Mouse (Mus musculus) frontal cortex, adult (tissue): ENCODE measurements around the gene Arpp21.
A peak's percentile ranks its signal among the peaks of the same experiment; 100 is the strongest.
"Not testable (repeated sequence)": the region's sequence is repeated elsewhere in the genome, so short reads cannot be mapped to it uniquely, and the experiment has no call there.

ENCODE experiments used
- ATAC-seq: cut with Nextera tagmentation; 2 replicates; pipeline ENCODE4 v1.9.2; 2017; ENCODE audit warnings: mild to moderate bottlenecking, moderate library complexity, mixed read lengths; ENCODE audit not compliant: low TSS enrichment

Arpp21 gene

GRCm38 (mm10) chr9:112102155-112102851 is 133.4 kb downstream of the Arpp21 start:
- ATAC-seq: peak; percentile 71

DNA sequence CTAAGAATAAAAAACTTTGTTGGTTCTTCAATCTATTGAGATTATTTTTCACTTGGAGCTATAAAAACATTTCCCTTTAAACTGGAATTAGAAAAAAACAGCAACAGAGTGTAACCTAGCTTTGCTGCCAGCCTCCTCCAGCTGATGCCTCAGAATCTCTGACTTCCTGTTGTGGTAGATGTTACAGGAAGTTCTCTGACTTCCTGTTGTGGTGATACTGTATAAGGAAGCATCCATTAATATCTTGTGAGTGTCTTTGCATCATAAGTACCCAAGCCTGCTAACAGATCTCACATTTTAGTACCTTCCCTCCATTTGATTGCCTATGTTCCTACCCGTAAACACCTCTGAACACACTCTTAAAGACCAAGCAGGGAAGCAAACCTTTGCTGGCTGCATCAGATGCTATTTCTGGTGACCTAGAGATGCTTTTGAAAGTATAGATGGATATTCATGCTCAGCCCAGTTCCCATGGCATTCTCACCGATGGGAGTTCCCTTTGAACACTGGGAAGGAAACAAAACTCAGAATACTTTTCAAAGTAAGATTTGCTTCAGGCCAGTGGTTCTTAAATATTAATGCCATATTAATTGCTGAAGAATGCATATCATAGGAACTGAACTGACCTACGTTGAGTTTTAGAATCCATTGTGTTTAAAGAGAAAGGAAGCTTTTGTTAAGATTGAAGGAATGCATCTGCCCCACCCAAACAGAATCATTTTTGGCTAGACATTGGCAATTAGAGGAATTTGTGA is 134.7 kb downstream of the Arpp21 start:
- no peak for ATAC-seq

DNA sequence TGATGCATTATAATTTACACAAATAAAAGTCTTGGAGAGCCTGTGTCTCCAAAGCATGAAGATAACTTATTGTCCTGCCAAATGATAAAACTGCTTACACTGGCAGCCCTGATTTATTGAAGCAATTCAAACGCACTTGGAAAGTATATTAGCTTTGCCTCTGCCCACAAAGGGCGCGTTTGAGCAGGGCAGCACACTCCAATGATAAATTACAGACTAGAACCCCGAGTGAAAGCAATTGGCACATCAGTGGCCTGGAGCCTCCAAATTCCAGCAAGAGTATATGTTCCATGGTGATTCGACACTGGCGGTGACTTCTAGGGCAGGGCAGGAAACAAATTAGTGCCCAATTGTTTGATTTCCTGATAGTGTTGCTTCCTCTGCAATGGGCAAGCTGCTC is 137.5 kb downstream of the Arpp21 start:
- no peak for ATAC-seq

DNA sequence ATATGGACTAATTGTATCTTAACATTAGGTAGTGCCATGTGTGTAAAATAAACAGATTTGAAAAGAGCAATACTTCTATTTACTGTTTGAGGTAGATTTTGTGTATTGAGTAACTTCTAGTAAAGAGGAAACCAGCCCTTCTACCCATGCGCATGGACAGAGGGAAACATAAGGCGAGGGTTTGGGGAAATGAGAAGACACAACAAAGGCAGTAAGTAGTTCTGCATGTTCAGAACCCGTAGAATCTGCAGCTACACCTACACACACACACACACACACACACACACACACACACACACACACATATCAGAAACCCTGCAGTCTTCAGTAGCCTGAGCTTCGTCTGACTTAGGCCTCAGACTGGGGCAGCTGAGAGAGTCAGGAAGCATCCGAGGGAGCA is 140.0 kb downstream of the Arpp21 start:
- no peak for ATAC-seq

GRCm38 (mm10) chr9:112095198-112095597 is 140.5 kb downstream of the Arpp21 start:
- peak; percentile 53 for ATAC-seq

- ATAC-seq: no peak
These were observed 156.8 kb downstream of the Arpp21 start for GRCm38 (mm10) chr9:112078903-112079302.

DNA sequence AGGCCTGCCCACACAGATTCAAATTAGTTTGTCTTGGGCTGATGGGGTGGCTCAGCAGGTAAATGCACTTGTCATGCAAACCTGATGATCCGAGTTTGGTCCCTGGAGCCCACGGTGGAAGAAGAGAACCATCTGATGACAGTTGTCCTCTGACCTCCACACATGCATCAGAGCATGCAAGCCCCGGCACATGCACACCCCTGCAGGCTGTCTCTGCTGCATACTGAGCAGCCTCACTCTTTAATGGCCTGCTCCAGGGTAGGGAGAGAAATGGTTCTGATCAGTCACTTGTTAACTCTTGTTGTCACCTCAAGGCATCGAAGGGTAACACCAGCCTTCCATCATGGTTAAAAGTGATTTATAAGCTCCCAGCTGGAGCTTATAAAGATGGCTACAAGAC is 157.3 kb downstream of the Arpp21 start:
- ATAC-seq: no peak

- ATAC-seq: no peak
These were observed 160.5 kb downstream of the Arpp21 start for GRCm38 (mm10) chr9:112075273-112075672.

DNA sequence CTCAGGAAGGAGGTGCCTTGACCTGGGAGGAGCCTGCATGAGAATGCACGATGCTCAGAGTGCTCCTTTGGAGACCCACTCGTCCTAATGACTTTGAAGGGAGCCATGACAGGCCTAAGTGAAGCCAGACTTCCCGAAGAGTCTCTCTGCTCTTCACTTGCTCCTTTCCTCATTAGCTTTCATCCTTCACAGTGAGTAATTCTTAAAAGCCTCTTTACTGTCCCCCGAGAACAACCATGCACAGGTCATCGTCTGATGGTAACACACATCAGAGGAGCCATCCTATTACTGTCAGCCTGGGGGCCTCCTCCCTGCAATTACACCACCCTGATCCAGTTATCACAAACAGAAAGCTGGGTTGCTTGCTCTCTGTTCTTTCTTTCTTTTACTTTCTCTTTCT is 160.9 kb downstream of the Arpp21 start:
- ATAC-seq: no peak

DNA sequence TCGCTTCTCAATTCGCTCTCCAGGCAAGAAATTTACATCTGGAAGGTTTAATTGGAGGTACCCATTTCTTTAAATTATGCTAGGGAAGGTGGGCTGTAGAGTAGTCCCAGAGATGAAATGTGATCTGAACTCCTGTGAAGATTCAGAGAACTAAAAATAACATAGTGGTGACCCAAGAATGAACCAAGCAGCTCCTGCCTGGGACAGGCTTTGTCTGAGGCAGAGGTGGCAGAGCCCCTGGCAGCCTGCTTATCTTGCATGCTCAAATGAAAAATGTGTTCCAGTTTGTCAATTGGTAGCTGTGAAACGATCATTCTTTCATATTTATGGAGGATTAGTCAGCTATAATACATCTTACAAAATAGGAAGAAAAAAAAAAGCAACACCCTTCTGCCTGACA is 164.4 kb downstream of the Arpp21 start:
- no peak for ATAC-seq

DNA sequence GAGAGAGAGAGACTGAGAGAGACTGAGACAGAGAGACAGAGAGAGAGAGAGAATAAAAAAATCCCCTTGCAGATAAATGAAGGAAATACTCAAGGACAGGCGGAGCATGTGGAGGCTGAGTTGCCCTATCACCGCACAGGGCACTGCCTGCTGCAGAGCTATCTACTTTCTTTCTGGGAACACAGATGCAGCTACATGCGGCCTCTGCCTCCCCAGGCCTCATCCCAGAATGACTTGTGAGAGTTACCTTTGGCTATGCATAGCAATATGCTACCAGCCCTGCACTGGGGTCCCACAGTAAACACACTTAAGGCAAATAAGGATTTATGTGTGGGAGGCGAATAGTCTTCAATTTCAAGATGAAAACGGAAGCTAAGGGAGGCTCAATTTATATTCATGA is 164.8 kb downstream of the Arpp21 start:
- no peak for ATAC-seq

DNA sequence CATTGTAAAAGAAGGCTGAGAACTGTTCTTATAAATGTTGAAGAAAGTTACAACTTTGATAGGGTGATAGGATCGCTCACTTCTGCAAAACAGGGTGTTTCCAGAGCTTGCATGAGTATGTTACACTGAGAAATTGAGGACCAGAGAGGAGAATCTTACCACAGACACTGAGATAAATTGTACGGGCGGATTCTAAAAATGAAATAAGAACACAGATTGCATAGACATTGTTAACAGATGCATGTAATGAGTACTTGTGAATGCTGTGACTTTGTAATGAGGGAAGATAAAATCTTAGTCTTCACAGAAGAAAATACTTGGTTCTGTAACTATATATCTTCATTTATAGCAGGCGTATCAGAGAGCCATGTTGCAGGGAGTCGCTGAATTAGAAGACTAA is 167.5 kb downstream of the Arpp21 start:
- peak; percentile 72 for ATAC-seq

- ATAC-seq: no peak
These were observed 174.9 kb downstream of the Arpp21 start for GRCm38 (mm10) chr9:112060696-112061425.

- ATAC-seq: peak; percentile 16; the same call in 1 of the 2 replicates
These were observed 180.8 kb downstream of the Arpp21 start for GRCm38 (mm10) chr9:112054807-112055381.

DNA sequence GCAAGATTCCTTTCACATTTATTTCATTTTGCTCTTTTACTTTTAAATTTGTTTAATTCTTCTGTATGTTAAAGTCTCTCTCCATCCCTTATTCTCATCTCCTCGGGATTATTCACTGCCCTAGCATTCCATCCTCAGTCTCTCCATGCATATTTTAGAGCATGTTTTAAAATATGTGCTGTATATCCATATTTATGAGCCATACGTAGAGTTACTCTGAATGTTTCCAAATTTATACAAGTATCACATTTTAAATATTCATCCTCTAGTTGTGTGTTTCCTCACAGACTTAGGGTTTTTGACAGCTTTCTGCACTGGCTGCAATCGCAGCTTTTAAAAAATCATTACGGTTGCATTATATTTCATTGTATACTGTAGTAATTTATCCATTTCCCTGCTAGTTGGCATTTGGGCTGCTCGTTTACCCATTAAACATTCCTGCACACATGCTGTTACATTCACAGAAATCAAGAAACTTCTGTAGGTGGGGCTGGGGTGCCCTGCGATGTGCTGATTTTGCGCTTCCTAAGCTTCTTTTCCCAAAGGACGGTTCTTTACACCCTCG is 187.8 kb downstream of the Arpp21 start:
- peak; percentile 84 for ATAC-seq

GRCm38 (mm10) chr9:112040566-112040965 is 195.2 kb downstream of the Arpp21 start:
- no peak for ATAC-seq

GRCm38 (mm10) chr9:112037732-112038131 is 198.0 kb downstream of the Arpp21 start:
- ATAC-seq: no peak

- not testable (repeated sequence) for ATAC-seq
These were observed 201.9 kb downstream of the Arpp21 start for GRCm38 (mm10) chr9:112033840-112034239.

DNA sequence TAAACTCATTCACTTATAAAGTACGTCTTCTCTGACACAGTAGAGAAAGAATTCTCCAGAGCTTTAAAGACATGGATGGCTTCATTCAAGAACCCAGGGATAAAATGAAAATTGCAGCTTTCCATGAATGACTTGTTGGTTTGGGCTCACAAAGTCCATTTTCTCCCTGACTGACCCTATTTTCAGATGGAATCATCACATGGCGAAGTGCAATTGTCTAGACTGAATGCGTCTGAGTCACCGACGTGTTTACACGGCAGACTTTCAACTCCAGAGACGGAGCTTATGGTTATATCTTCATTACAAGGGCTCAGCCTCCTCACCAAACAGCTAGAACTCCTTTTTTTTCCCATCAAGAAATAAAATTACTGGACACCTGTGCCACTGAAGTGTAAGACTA is 203.6 kb downstream of the Arpp21 start:
- ATAC-seq: no peak

DNA sequence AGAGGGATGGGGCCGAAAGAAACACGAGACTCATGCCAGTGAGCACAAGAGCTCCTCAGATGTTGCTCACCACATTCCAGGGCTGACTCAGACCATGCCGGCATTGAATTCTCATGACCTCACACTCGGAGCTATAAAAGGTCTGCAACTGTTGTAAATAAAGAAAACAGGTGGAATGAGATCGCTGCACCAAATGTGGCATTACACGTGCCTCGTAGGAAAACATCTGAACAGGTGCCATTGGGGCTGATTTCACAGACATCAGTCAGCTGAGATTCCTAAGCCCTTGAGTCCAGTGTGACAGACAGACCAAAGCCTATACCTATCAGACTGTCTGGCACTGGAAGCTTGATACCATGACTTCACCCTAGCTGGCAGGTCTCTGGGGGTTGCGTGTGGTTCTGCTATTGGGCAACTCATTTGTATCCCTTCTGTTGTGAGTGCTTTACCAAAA is 212.1 kb downstream of the Arpp21 start:
- no peak for ATAC-seq

DNA sequence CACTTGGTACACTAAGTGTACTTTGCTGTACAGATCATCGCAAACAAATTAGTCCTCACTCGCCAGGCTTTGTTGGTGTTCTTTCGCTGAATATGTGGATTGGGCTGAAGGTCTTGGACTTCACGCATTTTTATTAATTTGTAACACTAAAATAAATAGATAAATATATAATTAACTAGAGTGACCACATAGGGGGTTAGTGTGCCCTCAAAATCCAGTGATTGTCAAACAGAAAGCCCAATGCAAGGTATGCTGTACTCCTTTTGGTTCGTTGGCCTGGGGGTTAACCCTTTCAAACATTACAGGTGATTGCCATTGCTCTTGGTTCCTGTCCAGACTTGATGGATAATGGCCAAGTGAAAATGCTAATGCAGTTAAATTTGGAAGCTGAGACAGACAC is 212.6 kb downstream of the Arpp21 start:
- no peak for ATAC-seq
